Mouse (Mus musculus) testis, adult 2 months (tissue): ENCODE measurements at regions not wholly inside any gene's neighbourhood (a gene's known extent, or its start where the extent isn't known, plus 50 kb on each side); places are given as distances from the start of the nearest gene placed in this dataset.

Source experiments
- CTCF ChIP-seq: fragments of 200-500 bp; IDR thresholded peaks from 2 replicates; pipeline ENCODE4 v1.5.1; 2012; ENCODE audit warnings: low read depth, mild to moderate bottlenecking, inconsistent platforms, low read length, moderate library complexity; ENCODE audit not compliant: control insufficient read depth, insufficient read depth, insufficient replicate concordance
- POLR2A ChIP-seq: fragments of 200-500 bp; IDR thresholded peaks from 2 replicates; pipeline ENCODE4 v1.6.1; 2012; ENCODE audit warnings: low read depth, mild to moderate bottlenecking, inconsistent platforms, low read length, moderate library complexity; ENCODE audit not compliant: control insufficient read depth

DNA sequence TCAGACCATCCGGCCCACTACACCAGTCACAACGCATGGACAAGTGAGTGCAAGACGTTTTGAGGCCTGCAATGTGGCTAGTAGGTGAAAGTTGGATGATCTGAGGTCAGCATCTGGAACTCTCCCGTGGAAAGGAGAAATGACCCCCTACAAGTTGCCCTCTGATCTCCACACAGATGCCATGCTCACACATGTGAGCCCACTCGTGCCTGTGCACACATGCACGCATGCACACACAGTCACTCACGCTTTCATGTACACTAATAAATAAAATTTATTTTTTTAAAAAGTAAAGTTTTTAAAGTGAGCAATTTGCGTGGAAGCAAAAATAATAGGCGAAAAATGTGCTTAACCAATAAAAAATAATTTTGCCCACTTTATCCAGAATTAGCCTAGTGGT lies 147.5 kb upstream of the Jade1 start:
- TF ChIP-seq POLR2A: no peak
- TF ChIP-seq CTCF: no peak
